Mouse (Mus musculus) hindbrain, embryonic 15.5 days (tissue): ENCODE measurements at regions not wholly inside any gene's neighbourhood (a gene's known extent, or its start where the extent isn't known, plus 50 kb on each side); places are given as distances from the start of the nearest gene placed in this dataset.

Experiments used
- ATAC-seq: fragments of 200-750 bp; cut with Nextera tagmentation; 2 replicates; pipeline ENCODE4 v1.8.0; 2017; ENCODE audit warnings: low read depth, moderate number of reproducible peaks, moderate TSS enrichment; ENCODE audit not compliant: low FRiP score
- H3K27ac ChIP-seq: fragments of 300-500 bp; sonication (generic); replicated peaks from 2 replicates; pipeline ENCODE4 v1.5.1; 2015; ENCODE audit warnings: mild to moderate bottlenecking, inconsistent platforms
- H3K27me3 ChIP-seq: fragments of 300-500 bp; sonication (generic); 2 replicates; pipeline ENCODE4 v1.6.1; 2015; ENCODE audit warnings: control low read depth, inconsistent platforms
- H3K36me3 ChIP-seq: fragments of 300-500 bp; sonication (generic); 2 replicates; pipeline ENCODE4 v1.6.1; 2015; ENCODE audit warnings: control low read depth, inconsistent platforms
- H3K4me1 ChIP-seq: fragments of 300-500 bp; sonication (generic); replicated peaks from 2 replicates; pipeline ENCODE4 v1.6.1; 2015; ENCODE audit warnings: control low read depth, inconsistent platforms
- H3K4me2 ChIP-seq: fragments of 300-500 bp; sonication (generic); 2 replicates; pipeline ENCODE4 v1.6.1; 2015; ENCODE audit warnings: moderate library complexity, mild to moderate bottlenecking, inconsistent platforms
- H3K4me3 ChIP-seq: fragments of 300-500 bp; sonication (generic); 2 replicates; pipeline ENCODE4 v1.5.1; 2015; ENCODE audit warnings: mild to moderate bottlenecking, inconsistent platforms
- H3K9ac ChIP-seq: fragments of 300-500 bp; sonication (generic); 2 replicates; pipeline ENCODE4 v1.6.1; 2015; ENCODE audit warnings: inconsistent platforms
- H3K9me3 ChIP-seq: fragments of 300-500 bp; sonication (generic); 2 replicates; pipeline ENCODE4 v1.6.1; 2016; ENCODE audit warnings: control low read depth, inconsistent platforms
- WGBS: fragments of 180-500 bp; shearing (Covaris S2); methylation state at CpG from one replicate; pipeline ENCODE4 v1.1.7; 2015; 5-methylcytosine and 5-hydroxymethylcytosine counted together

DNA sequence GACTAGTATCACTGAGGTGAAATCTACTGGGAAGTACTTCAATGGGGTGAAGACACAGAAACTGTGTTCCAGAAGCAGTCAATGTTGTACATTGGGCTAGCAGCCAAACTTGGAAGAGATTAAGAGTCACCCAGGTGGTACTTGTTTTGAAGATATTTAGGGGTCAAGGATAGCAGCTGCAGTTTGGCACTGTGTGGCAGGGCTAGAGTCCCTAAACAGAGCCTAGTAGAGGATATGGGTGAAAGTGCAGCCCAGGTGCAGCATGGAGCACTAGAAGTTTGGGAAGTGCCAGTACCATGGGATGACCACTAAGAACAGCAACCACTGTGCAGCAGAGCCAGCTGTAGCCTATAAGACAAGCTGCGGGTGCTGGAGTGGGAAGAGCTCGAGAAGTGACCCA is 70.6 kb upstream of the A1bg start:
- no peak overlapping the region for H3K4me3 ChIP-seq
- no peak overlapping the region for H3K27ac ChIP-seq
- H3K36me3 ChIP-seq = no peaks in the 10 kb centered on the region
- H3K4me1 ChIP-seq = no peaks in the 10 kb centered on the region
- no peaks in the 10 kb centered on the region for H3K9me3 ChIP-seq
- WGBS = 94% methylated on average over 2 of the region's 2 CpGs
- ATAC-seq = no peak
- H3K27me3 ChIP-seq = no peaks in the 10 kb centered on the region
- H3K4me2 ChIP-seq = no peak overlapping the region
- H3K9ac ChIP-seq = no peak overlapping the region

DNA sequence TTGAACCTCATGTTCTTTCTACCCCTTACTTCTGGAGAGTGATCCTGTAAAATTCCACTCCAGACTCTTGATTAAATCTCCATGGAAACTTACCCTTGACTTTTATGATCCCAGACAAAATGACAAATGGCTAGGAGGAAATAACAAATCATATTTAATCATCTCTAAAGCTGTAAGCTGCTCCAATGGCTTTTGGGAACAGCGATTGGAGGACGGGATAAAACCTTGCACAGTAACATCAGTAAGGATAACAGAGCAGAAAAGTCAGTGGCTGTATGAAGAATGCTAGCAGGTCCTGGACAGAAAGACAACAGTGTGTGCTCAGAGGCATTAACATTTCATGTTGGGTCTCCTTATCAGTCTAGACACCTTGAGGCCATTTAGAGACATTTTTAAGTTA is 59.8 kb upstream of the A1bg start:
- no peaks in the 10 kb centered on the region for H3K9me3 ChIP-seq
- H3K4me3 ChIP-seq = no peak overlapping the region
- H3K4me2 ChIP-seq = no peak overlapping the region
- H3K9ac ChIP-seq = no peak overlapping the region
- H3K4me1 ChIP-seq = no peaks in the 10 kb centered on the region
- no peaks in the 10 kb centered on the region for H3K36me3 ChIP-seq
- no peak overlapping the region for H3K27ac ChIP-seq
- H3K27me3 ChIP-seq = no peaks in the 10 kb centered on the region
- no peak for ATAC-seq
- WGBS = 65% methylated on average over 2 of the region's 2 CpGs
